Comparison of ENCODE assay signal across 15 mouse cellular contexts in the genomic region with DNA sequence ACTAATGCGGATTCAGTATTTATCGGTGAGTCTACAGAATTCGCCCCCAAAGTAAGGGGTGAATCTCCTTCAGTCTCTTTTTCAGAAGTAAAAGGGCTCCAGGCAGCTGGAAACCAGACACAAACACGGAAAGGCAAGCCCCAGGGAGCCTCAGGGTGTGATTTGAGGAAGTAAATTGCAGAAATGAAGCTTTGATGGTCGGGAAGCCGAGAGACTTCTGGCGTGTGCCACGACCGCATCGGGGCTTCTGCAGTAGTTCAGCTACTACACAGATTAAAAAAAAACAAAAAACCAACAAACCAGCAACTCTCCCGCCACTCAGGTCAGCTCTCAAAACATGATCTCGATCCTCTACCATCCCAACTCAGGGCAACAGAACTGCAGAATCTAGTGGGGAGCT. TPM values are rescaled to one million over a fixed set of nuclear protein-coding genes. Genes with fewer than 3 reads are reported as not detected.
DNase-seq lines count a peak whose midpoint lies in the region; ATAC-seq lines count a peak whose summit lies in the region.
"Had no signal": no experiment of that assay in that cellular context is flagged by ENCODE, and none has a peak within 500 bp of the region (broad histone marks: within the 10 kb centered on the region; RNA-seq: fewer than 3 reads in every experiment).

No protein-coding gene starts in this region.

- no peak overlapping the region for H3K27ac ChIP-seq in heart, embryonic 10.5 days
- 0 out of 2 replicates have a peak overlapping the region, but pooled peaks have one; percentile 2 for H3K27ac ChIP-seq in brown adipose tissue, adult 24 weeks (replicated peaks; ENCODE audit: low read depth, low read length)
- H3K27ac ChIP-seq in intestine, embryonic 15.5 days = no peak overlapping the region
- H3K27ac ChIP-seq in hindbrain, embryonic 12.5 days = no peak overlapping the region
- H3K27ac ChIP-seq: forebrain, embryonic 15.5 days; heart, embryonic 15.5 days had no signal

- no peak overlapping the region for H3K4me3 ChIP-seq in heart, embryonic 10.5 days
- no peak overlapping the region for H3K4me3 ChIP-seq in brown adipose tissue, adult 24 weeks (ENCODE audit: insufficient read depth, low read depth, low read length)
- H3K4me3 ChIP-seq in intestine, embryonic 15.5 days (replicated peaks) = no peak overlapping the region
- H3K4me3 ChIP-seq in hindbrain, embryonic 12.5 days = no peak overlapping the region
- H3K4me3 ChIP-seq: forebrain, embryonic 15.5 days; heart, embryonic 15.5 days had no signal

- peak; percentile 13 to 58 for DNase-seq in heart, adult 18-20 months
- DNase-seq in heart, embryonic 10.5 days (ENCODE audit: low spot score) = no peak
- peak; percentile 39 for DNase-seq in 416B (ENCODE audit: low read depth)
- DNase-seq in layer of hippocampus, postnatal 10 days (ENCODE audit: low spot score in 2 of 2) = no peak
- DNase-seq: adrenal gland, postnatal 14 days had no signal

- peak; percentile 78 for ATAC-seq in monocyte, adult 5-6 weeks (replicated peaks; ENCODE audit: insufficient number of reproducible peaks, low FRiP score, low TSS enrichment, poor library complexity, severe bottlenecking)
- no peak for ATAC-seq in intestine, embryonic 15.5 days
- ATAC-seq in hindbrain, embryonic 12.5 days (ENCODE audit: low FRiP score) = no peak
- ATAC-seq: forebrain, embryonic 15.5 days had no signal

- no peak overlapping the region for H3K9ac ChIP-seq in intestine, embryonic 15.5 days
- H3K9ac ChIP-seq in hindbrain, embryonic 12.5 days = no peak overlapping the region
- H3K9ac ChIP-seq: forebrain, embryonic 15.5 days; heart, embryonic 15.5 days had no signal

- no peaks in the 10 kb centered on the region for H3K27me3 ChIP-seq in heart, embryonic 10.5 days (ENCODE audit: insufficient read depth, poor library complexity, severe bottlenecking)
- no peaks in the 10 kb centered on the region for H3K27me3 ChIP-seq in intestine, embryonic 15.5 days (replicated peaks)
- H3K27me3 ChIP-seq in hindbrain, embryonic 12.5 days = no peaks in the 10 kb centered on the region; the same call in 1 of the 2 replicates
- H3K27me3 ChIP-seq: forebrain, embryonic 15.5 days; heart, embryonic 15.5 days had no signal

- no peak overlapping the region for H3K4me2 ChIP-seq in intestine, embryonic 15.5 days (replicated peaks)
- H3K4me2 ChIP-seq in hindbrain, embryonic 12.5 days (replicated peaks) = no peak overlapping the region
- H3K4me2 ChIP-seq: forebrain, embryonic 15.5 days; heart, embryonic 15.5 days had no signal

- H3K4me1 ChIP-seq in heart, embryonic 10.5 days = no peaks in the 10 kb centered on the region
- no peaks in the 10 kb centered on the region for H3K4me1 ChIP-seq in brown adipose tissue, adult 24 weeks (ENCODE audit: control insufficient read depth, insufficient read depth, insufficient read length, low read length)
- H3K4me1 ChIP-seq in intestine, embryonic 15.5 days (replicated peaks) = no peaks in the 10 kb centered on the region
- H3K4me1 ChIP-seq in hindbrain, embryonic 12.5 days = no peaks in the 10 kb centered on the region
- H3K4me1 ChIP-seq: forebrain, embryonic 15.5 days; heart, embryonic 15.5 days had no signal

- no peaks in the 10 kb centered on the region for H3K9me3 ChIP-seq in heart, embryonic 10.5 days
- H3K9me3 ChIP-seq in intestine, embryonic 15.5 days = no peaks in the 10 kb centered on the region
- H3K9me3 ChIP-seq in hindbrain, embryonic 12.5 days (replicated peaks) = no peaks in the 10 kb centered on the region
- H3K9me3 ChIP-seq: forebrain, embryonic 15.5 days; heart, embryonic 15.5 days had no signal

- no peaks in the 10 kb centered on the region for H3K36me3 ChIP-seq in heart, embryonic 10.5 days
- no peaks in the 10 kb centered on the region for H3K36me3 ChIP-seq in intestine, embryonic 15.5 days
- H3K36me3 ChIP-seq in hindbrain, embryonic 12.5 days = no peaks in the 10 kb centered on the region
- H3K36me3 ChIP-seq: forebrain, embryonic 15.5 days; heart, embryonic 15.5 days had no signal

- 82% methylated on average over 12 of the region's 12 CpGs for WGBS in heart, embryonic 10.5 days
- WGBS in intestine, embryonic 15.5 days = 71% methylated on average over 12 of the region's 12 CpGs
- 81% methylated on average over 12 of the region's 12 CpGs for WGBS in hindbrain, embryonic 12.5 days

RNA-seq across cellular contexts. Expression of a gene that starts 37.2 kb away (rescaled TPM):
- under 1 TPM; 0.10 to 0.62 TPM for total RNA-seq in heart, adult 18-20 months (2021)
- 0.04 TPM in 1 of 2 replicates, not detected in the other for polyA plus RNA-seq in heart, embryonic 10.5 days (2016; fragmentation: Nextera tagmentation; extraction: Ambion mirVana)
- polyA plus RNA-seq in brown adipose tissue, adult 24 weeks (2012; ENCODE audit: insufficient read depth, insufficient read length, missing spikeins) = not detected in 2 replicates
- total RNA-seq in monocyte, adult 5-6 weeks (2017) = 1.7 to 3.9 TPM (median 3.2 TPM) in 3 replicates
- 0.31 and 0.34 TPM in 2 replicates for polyA plus RNA-seq in intestine, embryonic 15.5 days (2015; fragmentation: Nextera tagmentation; extraction: Ambion mirVana)
- 0.13 and 0.14 TPM in 2 replicates for polyA plus RNA-seq in hindbrain, embryonic 12.5 days (2016; fragmentation: Nextera tagmentation; extraction: Ambion mirVana)
- total RNA-seq in layer of hippocampus, postnatal 10 days (2021) = 1 to 10 TPM; 4.8 to 5.2 TPM

RNA-seq across cellular contexts. Expression of a gene that starts 40.8 kb away (rescaled TPM):
- total RNA-seq in heart, adult 18-20 months (2021) = not detected
- polyA plus RNA-seq in heart, embryonic 10.5 days (2016; fragmentation: Nextera tagmentation; extraction: Ambion mirVana) = not detected in 2 replicates
- not detected in 2 replicates for polyA plus RNA-seq in brown adipose tissue, adult 24 weeks (2012; ENCODE audit: insufficient read depth, insufficient read length, missing spikeins)
- total RNA-seq in monocyte, adult 5-6 weeks (2017) = not detected in 3 replicates
- 1.6 and 1.7 TPM in 2 replicates for polyA plus RNA-seq in intestine, embryonic 15.5 days (2015; fragmentation: Nextera tagmentation; extraction: Ambion mirVana)
- polyA plus RNA-seq in hindbrain, embryonic 12.5 days (2016; fragmentation: Nextera tagmentation; extraction: Ambion mirVana) = not detected in 2 replicates
- total RNA-seq in layer of hippocampus, postnatal 10 days (2021) = not detected
- total RNA-seq: layer of hippocampus, adult 18-20 months had no signal
- polyA plus RNA-seq: cortical plate, adult 2 months; forebrain, embryonic 15.5 days; heart, embryonic 15.5 days; neural tube, embryonic 11.5 days; stomach, embryonic 14.5 days had no signal

RNA-seq across cellular contexts. Expression of a gene that starts 56.0 kb away (rescaled TPM):
- total RNA-seq in heart, adult 18-20 months (2021) = not detected
- not detected in 2 replicates for polyA plus RNA-seq in heart, embryonic 10.5 days (2016; fragmentation: Nextera tagmentation; extraction: Ambion mirVana)
- polyA plus RNA-seq in brown adipose tissue, adult 24 weeks (2012; ENCODE audit: insufficient read depth, insufficient read length, missing spikeins) = not detected in 2 replicates
- total RNA-seq in monocyte, adult 5-6 weeks (2017) = not detected in 3 replicates
- polyA plus RNA-seq in intestine, embryonic 15.5 days (2015; fragmentation: Nextera tagmentation; extraction: Ambion mirVana) = 36.0 and 38.2 TPM in 2 replicates
- not detected in 2 replicates for polyA plus RNA-seq in hindbrain, embryonic 12.5 days (2016; fragmentation: Nextera tagmentation; extraction: Ambion mirVana)
- not detected for total RNA-seq in layer of hippocampus, postnatal 10 days (2021)
- total RNA-seq: adrenal gland, postnatal 14 days; layer of hippocampus, adult 18-20 months had no signal
- polyA plus RNA-seq: cortical plate, adult 2 months; forebrain, embryonic 15.5 days; heart, embryonic 15.5 days; neural tube, embryonic 11.5 days had no signal

Comparison
In these comparisons a context has a peak if more than half of its experiments do, and no peak if none do; other contexts are left out.
1. DNase-seq: peak in heart, adult 18-20 months (2 of 2) and 416B (single experiment); none in heart, embryonic 10.5 days (single experiment) and layer of hippocampus, postnatal 10 days (0 of 2).
2. RNA of a gene that starts 56.0 kb away (polyA plus RNA-seq): 36.0 to 38.2 TPM in intestine, embryonic 15.5 days; not detected in heart, embryonic 10.5 days, not detected in brown adipose tissue, adult 24 weeks and not detected in hindbrain, embryonic 12.5 days; every median in the first group is over 10 times any median in the second.